Mouse (Mus musculus) embryonic fibroblast, embryonic 13.5 days (primary cell): ENCODE measurements around the gene Map3k9.

ENCODE experiments used
- CTCF ChIP-seq: IDR thresholded peaks from 2 replicates; pipeline ENCODE4 v1.5.1; 2011; ENCODE audit warnings: mild to moderate bottlenecking, control low read depth, low read length, moderate library complexity, borderline replicate concordance; ENCODE audit not compliant: insufficient read depth
- POLR2A ChIP-seq: IDR thresholded peaks from 2 replicates; pipeline ENCODE4 v1.6.1; 2011; ENCODE audit warnings: low read depth, mild to moderate bottlenecking, control low read depth, low read length, moderate library complexity

- TF ChIP-seq POLR2A, result no peak
- no peak for TF ChIP-seq CTCF
These were observed 78.1 kb downstream of the Map3k9 start for GRCm38 (mm10) chr12:81702903-81703302.
